Mouse (Mus musculus) embryonic facial prominence, embryonic 14.5 days (tissue): ENCODE data around the gene Col2a1. TPM values are rescaled to one million over a fixed set of nuclear protein-coding genes. Genes with fewer than 3 reads are reported as not detected.

Experiments used
- ATAC-seq: fragments of 200-750 bp; cut with Nextera tagmentation; 2 replicates; pipeline ENCODE4 v1.8.0; 2017; ENCODE audit warnings: low read depth, moderate number of reproducible peaks, moderate TSS enrichment
- DNase-seq: peaks from one replicate; pipeline ENCODE4 v3.0.0-alpha.2; 2015; ENCODE audit warnings: low spot score
- H3K27ac ChIP-seq: fragments of 300-500 bp; sonication (generic); replicated peaks from 2 replicates; pipeline ENCODE4 v1.5.1; 2014; ENCODE audit warnings: low read depth, mild to moderate bottlenecking, low read length, moderate library complexity
- H3K27me3 ChIP-seq: fragments of 300-500 bp; sonication (generic); replicated peaks from 2 replicates; pipeline ENCODE4 v1.6.1; 2014; ENCODE audit warnings: low read length; ENCODE audit not compliant: control insufficient read depth, insufficient read depth
- H3K36me3 ChIP-seq: fragments of 300-500 bp; sonication (generic); 2 replicates; pipeline ENCODE4 v1.6.1; 2014; ENCODE audit warnings: low read length, mixed read lengths; ENCODE audit not compliant: control insufficient read depth, insufficient read depth
- H3K4me1 ChIP-seq: fragments of 300-500 bp; sonication (generic); 2 replicates; pipeline ENCODE4 v1.6.1; 2014; ENCODE audit warnings: antibody characterized with exemption, low read length; ENCODE audit not compliant: control insufficient read depth, insufficient read depth
- H3K4me2 ChIP-seq: fragments of 300-500 bp; sonication (generic); 2 replicates; pipeline ENCODE4 v1.6.1; 2014; ENCODE audit warnings: low read depth, mild to moderate bottlenecking, low read length, moderate library complexity, mixed read lengths
- H3K4me3 ChIP-seq: fragments of 300-500 bp; sonication (generic); 2 replicates; pipeline ENCODE4 v1.5.1; 2014; ENCODE audit warnings: low read depth, mild to moderate bottlenecking, low read length
- H3K9ac ChIP-seq: fragments of 300-500 bp; sonication (generic); 2 replicates; pipeline ENCODE4 v1.6.1; 2014; ENCODE audit warnings: low read depth, mild to moderate bottlenecking, low read length, moderate library complexity, mixed read lengths
- H3K9me3 ChIP-seq: fragments of 300-500 bp; sonication (generic); 2 replicates; pipeline ENCODE4 v1.6.1; 2016; ENCODE audit warnings: low read length; ENCODE audit not compliant: control insufficient read depth
- WGBS: fragments of 180-500 bp; shearing (Covaris S2); extraction: QIAGEN DNeasy Blood & Tissue Kit; methylation state at CpG from one replicate; pipeline ENCODE4 v1.1.7; 2014; 5-methylcytosine and 5-hydroxymethylcytosine counted together
- polyA plus RNA-seq: library from polyadenylated mRNA; unstranded; fragments of >200 nt; fragmentation: Nextera tagmentation; extraction: Ambion mirVana; gene quantifications from 2 replicates; pipeline ENCODE4 v1.2.1, GENCODE M21; 2014

Gene Col2a1
- polyA plus RNA-seq, 1 experiment from 2014 or later, result 372 TPM

DNA sequence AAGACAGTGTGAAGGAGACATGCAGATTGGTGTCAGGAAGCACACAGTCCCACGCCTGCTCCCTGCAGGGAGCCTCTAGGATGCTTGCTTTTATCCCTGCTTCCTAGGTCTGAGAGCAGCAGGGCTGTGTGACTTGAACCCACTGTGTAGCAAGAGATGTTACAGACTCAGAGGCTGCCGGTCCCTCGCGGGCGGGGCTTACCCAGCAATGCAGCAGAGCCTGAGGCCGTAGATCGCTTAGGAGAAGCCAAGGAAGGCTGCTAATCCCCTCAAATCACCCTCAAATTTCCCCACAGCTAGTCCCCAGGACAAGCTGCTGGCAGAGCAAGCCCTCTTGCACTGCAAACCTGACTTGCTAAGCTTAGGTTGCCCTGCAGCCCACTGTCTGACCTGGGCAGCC is 55.8 kb downstream of the Col2a1 start:
- WGBS, result 23% methylated on average over 7 of the region's 7 CpGs
- Histone ChIP-seq H3K27me3 (no peaks in the 10 kb centered on the region), H3K4me3 (no peak overlapping the region), H3K9me3 (no peaks in the 10 kb centered on the region), H3K4me2 (no peak overlapping the region), H3K36me3 (no peaks in the 10 kb centered on the region), H3K27ac (no peak overlapping the region), H3K4me1 (peaks cover 4% of the 10 kb centered on the region; the same call in 1 of the 2 replicates), H3K9ac (no peak overlapping the region)
- DNase-seq (no peak), ATAC-seq (no peak)

DNA sequence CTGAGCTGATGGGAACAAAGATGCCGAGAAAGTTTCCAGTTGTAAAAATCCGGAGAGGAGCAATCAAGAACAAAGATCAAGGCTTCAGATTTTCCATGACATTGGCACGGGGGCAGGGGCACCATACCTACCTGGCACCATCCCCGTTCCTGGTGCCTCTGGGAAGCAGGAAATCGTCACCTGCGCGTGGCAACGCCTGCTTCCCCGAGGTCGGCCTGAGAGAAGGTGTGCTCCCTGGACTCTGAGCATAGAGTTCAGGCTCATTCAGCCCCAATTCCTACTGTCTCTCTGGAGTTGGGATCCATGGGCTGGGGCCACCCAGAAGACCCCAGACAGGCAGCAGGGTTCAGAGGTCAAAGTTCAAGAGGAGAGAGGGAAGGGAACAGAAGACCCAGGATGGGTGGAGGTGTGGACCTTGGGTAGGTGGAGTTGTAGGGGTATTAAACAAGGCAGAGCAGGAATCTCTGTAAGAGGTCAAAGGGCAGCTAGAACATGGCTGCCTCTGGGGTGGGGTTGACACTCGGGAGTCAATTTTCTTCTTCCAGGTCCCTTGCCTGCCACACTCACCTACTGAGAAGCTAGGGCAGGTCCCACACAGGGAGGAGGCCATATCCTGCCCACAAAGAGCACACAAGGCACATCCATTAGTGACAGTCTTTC is 58.7 kb downstream of the Col2a1 start:
- no peaks in the 10 kb centered on the region for H3K27me3 ChIP-seq
- H3K36me3 ChIP-seq, result no peaks in the 10 kb centered on the region
- H3K27ac ChIP-seq, result no peak overlapping the region
- WGBS, result 70% methylated on average over 10 of the region's 11 CpGs
- H3K9ac ChIP-seq, result no peak overlapping the region
- H3K9me3 ChIP-seq, result no peaks in the 10 kb centered on the region
- ATAC-seq, result no peak
- H3K4me3 ChIP-seq, result no peak overlapping the region
- H3K4me1 ChIP-seq, result no peaks in the 10 kb centered on the region
- no peak for DNase-seq
- H3K4me2 ChIP-seq, result no peak overlapping the region

DNA sequence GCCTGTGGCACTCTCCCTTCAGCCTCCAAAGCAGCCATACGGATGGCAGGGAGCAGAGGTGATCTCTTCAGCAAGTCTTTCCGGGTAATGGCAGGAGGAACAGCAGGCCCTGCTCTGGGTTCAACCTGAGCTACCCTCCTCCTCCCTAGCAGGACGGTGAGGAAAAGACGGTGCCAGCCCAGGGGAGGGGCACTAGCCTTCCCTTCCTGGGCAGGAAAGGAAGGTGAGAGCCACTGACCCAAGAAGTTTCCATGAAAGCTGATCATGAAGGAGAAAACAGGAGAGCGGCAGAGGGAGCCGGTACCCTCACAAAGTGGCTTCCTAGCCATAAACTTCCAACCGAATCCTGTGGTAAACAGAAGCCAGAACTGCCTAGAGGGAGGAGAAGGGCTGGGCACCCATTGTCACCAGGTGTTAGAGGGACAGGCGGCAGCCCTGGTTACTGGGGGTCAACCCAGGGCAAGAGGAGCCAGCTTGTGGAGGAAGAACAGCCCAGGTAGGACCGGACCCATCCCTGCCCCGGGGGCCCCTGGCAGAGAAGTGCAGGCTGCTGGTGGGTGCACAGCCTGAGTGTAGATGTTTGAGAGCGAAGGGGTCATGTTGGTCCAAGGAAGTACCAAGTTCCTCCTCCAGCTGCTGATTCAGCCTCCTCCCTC is 59.4 kb downstream of the Col2a1 start:
- ATAC-seq (no peak), DNase-seq (no peak)
- H3K4me2 ChIP-seq, result no peak overlapping the region
- H3K27me3 ChIP-seq, result no peaks in the 10 kb centered on the region
- no peaks in the 10 kb centered on the region for H3K36me3 ChIP-seq
- no peak overlapping the region for H3K9ac ChIP-seq
- H3K9me3 ChIP-seq, result no peaks in the 10 kb centered on the region
- WGBS, result 80% methylated on average over 9 of the region's 11 CpGs
- no peak overlapping the region for H3K27ac ChIP-seq
- no peak overlapping the region for H3K4me3 ChIP-seq
- no peaks in the 10 kb centered on the region for H3K4me1 ChIP-seq

DNA sequence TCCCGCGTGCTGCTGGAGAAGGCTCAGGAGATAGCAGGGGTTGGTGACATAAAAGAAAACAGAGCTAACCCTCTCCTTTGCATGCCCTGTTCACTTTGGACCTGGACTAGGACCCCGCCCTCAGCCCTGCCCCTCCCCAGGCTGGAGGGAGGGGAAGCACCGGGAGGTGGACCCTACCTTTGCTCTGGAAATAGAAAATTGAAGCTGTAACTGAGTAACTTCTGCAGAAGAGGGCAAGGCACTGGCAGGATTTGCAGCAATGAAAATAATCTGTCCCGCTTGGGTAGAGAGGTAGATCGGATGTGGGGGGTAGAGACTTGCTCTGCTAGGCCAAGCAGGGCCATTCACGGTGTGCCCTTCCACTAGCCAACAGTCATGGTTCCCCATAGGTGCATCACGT is 61.1 kb downstream of the Col2a1 start:
- ATAC-seq, result no peak
- H3K36me3 ChIP-seq, result no peaks in the 10 kb centered on the region
- no peaks in the 10 kb centered on the region for H3K27me3 ChIP-seq
- DNase-seq, result no peak
- H3K9me3 ChIP-seq, result no peaks in the 10 kb centered on the region
- no peak overlapping the region for H3K27ac ChIP-seq
- H3K4me1 ChIP-seq, result no peaks in the 10 kb centered on the region
- no peak overlapping the region for H3K9ac ChIP-seq
- 84% methylated on average over 8 of the region's 8 CpGs for WGBS
- no peak overlapping the region for H3K4me3 ChIP-seq
- H3K4me2 ChIP-seq, result no peak overlapping the region

DNA sequence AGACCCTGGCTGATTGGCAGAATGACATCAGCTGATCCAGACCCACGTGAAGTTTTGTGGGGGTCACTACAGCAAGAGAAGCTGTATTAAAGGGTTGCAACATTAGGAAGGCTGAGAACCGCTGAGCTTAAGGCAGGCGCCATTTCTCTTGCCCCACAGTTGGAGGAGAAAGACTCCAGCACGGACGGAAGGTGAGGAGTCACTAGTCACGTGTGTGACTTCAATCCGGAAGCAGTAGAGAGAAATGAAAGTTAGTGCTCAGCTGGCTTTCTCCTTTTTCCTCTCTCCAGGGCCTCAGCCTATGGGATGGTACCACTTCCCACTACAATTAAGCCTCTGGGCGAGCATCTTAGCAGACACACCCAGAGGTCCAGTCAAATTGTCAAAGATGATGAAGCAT is 62.0 kb downstream of the Col2a1 start:
- no peaks in the 10 kb centered on the region for H3K4me1 ChIP-seq
- H3K9ac ChIP-seq, result no peak overlapping the region
- H3K9me3 ChIP-seq, result no peaks in the 10 kb centered on the region
- no peak overlapping the region for H3K27ac ChIP-seq
- DNase-seq (no peak), ATAC-seq (no peak)
- H3K4me3 ChIP-seq, result no peak overlapping the region
- WGBS, result 83% methylated on average over 8 of the region's 8 CpGs
- H3K36me3 ChIP-seq, result no peaks in the 10 kb centered on the region
- no peaks in the 10 kb centered on the region for H3K27me3 ChIP-seq
- no peak overlapping the region for H3K4me2 ChIP-seq

DNA sequence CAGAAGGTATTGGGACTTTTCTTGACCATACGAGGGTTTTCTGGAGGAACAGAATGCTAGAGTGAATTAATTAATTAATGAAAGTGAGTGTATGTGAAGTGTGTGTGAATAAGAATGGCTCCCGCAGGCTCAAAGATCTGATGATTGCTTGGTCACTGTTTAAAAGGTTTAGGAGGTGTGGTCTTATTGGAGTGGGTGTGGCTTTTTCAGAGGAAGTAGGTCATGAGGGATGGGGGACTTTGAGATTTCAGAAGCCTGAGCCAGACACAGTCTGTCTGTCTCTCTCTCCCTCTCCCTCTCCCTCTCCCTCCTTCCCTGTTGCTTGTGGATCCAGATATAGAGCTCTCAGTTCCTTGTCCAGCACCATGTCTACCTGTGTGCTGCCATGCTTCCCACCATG is 63.2 kb downstream of the Col2a1 start:
- H3K36me3 ChIP-seq, result no peaks in the 10 kb centered on the region
- no peak for ATAC-seq
- DNase-seq, result no peak
- H3K27ac ChIP-seq, result no peak overlapping the region
- no peak overlapping the region for H3K9ac ChIP-seq
- H3K27me3 ChIP-seq, result no peaks in the 10 kb centered on the region
- H3K4me3 ChIP-seq, result no peak overlapping the region
- WGBS, result 93% methylated on average over 2 of the region's 2 CpGs
- no peaks in the 10 kb centered on the region for H3K9me3 ChIP-seq
- H3K4me2 ChIP-seq, result no peak overlapping the region
- no peaks in the 10 kb centered on the region for H3K4me1 ChIP-seq

DNA sequence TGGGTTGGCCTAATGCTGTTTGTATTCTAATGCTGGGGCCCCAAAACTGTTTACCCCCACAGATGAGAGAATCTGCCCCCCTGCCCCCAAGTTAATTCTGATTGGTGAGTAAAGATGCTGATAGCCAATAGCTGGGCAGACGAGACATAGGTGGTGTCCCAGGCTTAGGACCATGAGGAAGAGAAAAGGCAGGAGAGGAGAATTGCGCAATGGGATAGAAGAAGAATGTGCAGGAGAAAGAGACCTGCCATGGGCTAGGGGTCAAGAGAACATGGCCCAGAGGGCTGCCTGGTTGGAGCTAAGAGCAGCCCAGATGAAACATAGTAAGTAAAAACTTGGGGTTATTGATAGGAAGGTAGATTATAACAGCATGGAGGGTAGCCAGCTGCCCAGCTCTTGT is 64.4 kb downstream of the Col2a1 start:
- H3K4me3 ChIP-seq, result no peak overlapping the region
- no peaks in the 10 kb centered on the region for H3K4me1 ChIP-seq
- H3K27me3 ChIP-seq, result no peaks in the 10 kb centered on the region
- H3K9me3 ChIP-seq, result no peaks in the 10 kb centered on the region
- ATAC-seq, result no peak
- no peak overlapping the region for H3K4me2 ChIP-seq
- WGBS, result 93% methylated on average over 2 of the region's 2 CpGs
- H3K27ac ChIP-seq, result no peak overlapping the region
- no peak overlapping the region for H3K9ac ChIP-seq
- H3K36me3 ChIP-seq, result no peaks in the 10 kb centered on the region
- DNase-seq, result no peak

DNA sequence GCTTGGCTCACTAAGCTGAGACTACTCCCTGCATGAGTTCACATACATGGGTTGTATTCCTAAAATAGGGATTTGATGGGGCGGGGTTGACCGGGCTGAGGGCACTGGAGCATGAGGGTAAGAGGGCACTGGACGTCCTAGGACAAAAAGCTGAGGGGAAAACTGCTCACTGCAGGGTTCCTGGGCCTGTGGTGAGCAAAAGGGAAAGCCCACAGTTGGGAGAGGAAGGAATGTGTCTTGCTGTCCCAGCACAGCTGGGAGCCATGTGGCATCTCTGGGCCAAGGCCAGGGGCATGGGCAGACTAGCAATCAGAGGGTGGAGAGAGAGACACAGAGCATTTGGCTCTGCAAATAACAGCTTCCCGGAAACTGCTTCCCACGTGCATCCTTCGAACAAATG is 65.9 kb downstream of the Col2a1 start:
- no peak overlapping the region for H3K4me3 ChIP-seq
- ATAC-seq, result no peak
- DNase-seq, result peak; percentile 48
- WGBS, result 44% methylated on average over 6 of the region's 6 CpGs
- H3K4me1 ChIP-seq, result no peaks in the 10 kb centered on the region
- H3K27ac ChIP-seq, result no peak overlapping the region; the same call in 1 of the 2 replicates
- no peaks in the 10 kb centered on the region for H3K9me3 ChIP-seq
- no peak overlapping the region for H3K9ac ChIP-seq
- H3K4me2 ChIP-seq, result no peak overlapping the region
- no peaks in the 10 kb centered on the region for H3K36me3 ChIP-seq
- H3K27me3 ChIP-seq, result no peaks in the 10 kb centered on the region

DNA sequence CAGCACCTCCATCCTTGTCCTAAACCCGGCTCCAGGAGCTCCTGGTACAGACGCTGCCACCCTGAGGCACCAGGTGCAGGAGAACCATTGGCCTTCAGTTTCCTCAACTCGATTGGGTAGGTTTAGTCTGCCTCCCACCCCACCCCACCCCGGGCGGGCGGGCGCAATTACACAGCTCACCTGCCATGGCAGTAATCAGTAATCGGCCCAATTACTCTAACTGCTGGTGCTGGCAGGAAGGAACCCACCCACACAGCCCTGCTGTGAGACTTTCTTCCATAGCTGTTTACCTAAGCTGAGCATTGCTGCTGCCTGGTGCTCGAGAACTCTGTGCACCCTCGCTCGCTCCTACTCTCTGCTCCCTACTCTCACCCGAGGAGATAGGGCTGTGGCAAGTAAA is 72.1 kb downstream of the Col2a1 start:
- no peak overlapping the region for H3K4me2 ChIP-seq
- ATAC-seq, result no peak
- H3K4me1 ChIP-seq, result no peaks in the 10 kb centered on the region
- no peak overlapping the region for H3K27ac ChIP-seq
- no peaks in the 10 kb centered on the region for H3K27me3 ChIP-seq
- H3K9ac ChIP-seq, result no peak overlapping the region
- H3K36me3 ChIP-seq, result no peaks in the 10 kb centered on the region
- 90% methylated on average over 11 of the region's 12 CpGs for WGBS
- DNase-seq, result no peak
- no peaks in the 10 kb centered on the region for H3K9me3 ChIP-seq
- H3K4me3 ChIP-seq, result no peak overlapping the region
